Mouse (Mus musculus) gastrocnemius, adult 18-20 months (tissue): ENCODE results near the gene Cnppd1. TPM values are rescaled to one million over a fixed set of nuclear protein-coding genes. Genes with fewer than 3 reads are reported as not detected.

Experiments used
- DNase-seq: peaks from one replicate; pipeline ENCODE4 v3.0.0; 2021; ENCODE audit warnings: low spot score
- long read RNA-seq, 2 experiments: library from polyadenylated mRNA; stranded (forward); transcript quantifications; one replicate each; pipeline ENCODE4 v2.0.0; 2021
- total RNA-seq, 2 experiments: library from RNA; stranded (reverse); gene quantifications; 2 replicates each; pipeline ENCODE4 v1.2.3; 2021

The Cnppd1 gene
- 10 to 100 TPM; 15.7 to 16.4 TPM for total RNA-seq
- long read RNA-seq, experiment 1, transcript Cnppd1-201 (10 exons, 2,429 nt), result minor isoform, 7 of 27 reads
- long read RNA-seq, experiment 1, transcript Cnppd1-202 (9 exons, 3,669 nt), result major isoform, 8 of 27 reads
- long read RNA-seq, experiment 1, partial matches to known transcripts, result 3 of 27 reads
- long read RNA-seq, experiment 1, other reads (novel, unspliced or antisense), result 4 of 27 reads
- long read RNA-seq, experiment 2, transcript Cnppd1-201 (10 exons, 2,429 nt), result minor isoform, 5 of 28 reads
- long read RNA-seq, experiment 2, transcript Cnppd1-202 (9 exons, 3,669 nt), result major isoform, 7 of 28 reads
- long read RNA-seq, experiment 2, partial matches to known transcripts, result 5 of 28 reads
- long read RNA-seq, experiment 2, other reads (novel, unspliced or antisense), result 7 of 28 reads

- DNase-seq, result peak; percentile 95
Observed at GRCm38 (mm10) chr1:75142301-75143261, at the start of gene Cnppd1, which contains the start of gene Retreg2. TSS of gene Cnppd1 (minus strand) at chr1:75142711. TSS of gene Retreg2 (plus strand) at chr1:75142778.

GRCm38 (mm10) chr1:75191622-75192402 lies 49.3 kb upstream of the Cnppd1 start, which contains the start of the genes Ankzf1 and Atg9a:
TSS of gene Ankzf1 (plus strand) at chr1:75192151.
TSS of gene Atg9a (minus strand) at chr1:75192196.
- DNase-seq, result peak; percentile 97

- DNase-seq, result no peak
Observed at GRCm38 (mm10) chr1:75191258-75191621, 48.7 kb upstream of the Cnppd1 start.

- no peak for DNase-seq
Observed at GRCm38 (mm10) chr1:75190577-75190976, 48.1 kb upstream of the Cnppd1 start.

GRCm38 (mm10) chr1:75187914-75188483 lies 45.5 kb upstream of the Cnppd1 start:
- no peak for DNase-seq

GRCm38 (mm10) chr1:75187126-75187525 lies 44.6 kb upstream of the Cnppd1 start:
- DNase-seq, result no peak

GRCm38 (mm10) chr1:75185495-75185894 lies 43.0 kb upstream of the Cnppd1 start:
- no peak for DNase-seq

- DNase-seq, result no peak
Observed at GRCm38 (mm10) chr1:75182160-75182559, 39.6 kb upstream of the Cnppd1 start.

- no peak for DNase-seq
Observed at GRCm38 (mm10) chr1:75181377-75181870, 38.9 kb upstream of the Cnppd1 start.

- DNase-seq, result no peak
Observed at GRCm38 (mm10) chr1:75180741-75181140, 38.2 kb upstream of the Cnppd1 start.

- DNase-seq, result peak; percentile 87
Observed at GRCm38 (mm10) chr1:75180105-75180590, 37.6 kb upstream of the Cnppd1 start, which contains the start of gene Abcb6. TSS of gene Abcb6 (minus strand) at chr1:75180392.

GRCm38 (mm10) chr1:75179334-75180104 lies 37.0 kb upstream of the Cnppd1 start:
- DNase-seq, result peak; percentile 35

- DNase-seq, result peak; percentile 97
Observed at GRCm38 (mm10) chr1:75168472-75169464, 26.3 kb upstream of the Cnppd1 start, which contains the start of gene Zfand2b. TSS of gene Zfand2b (plus strand) at chr1:75168646.

- DNase-seq, result no peak
Observed at GRCm38 (mm10) chr1:75168093-75168471, 25.6 kb upstream of the Cnppd1 start.

GRCm38 (mm10) chr1:75160256-75160617 lies 17.7 kb upstream of the Cnppd1 start:
- DNase-seq, result no peak

GRCm38 (mm10) chr1:75159540-75160255 lies 17.2 kb upstream of the Cnppd1 start:
- no peak for DNase-seq

- no peak for DNase-seq
Observed at GRCm38 (mm10) chr1:75158990-75159389, 16.5 kb upstream of the Cnppd1 start.

- DNase-seq, result no peak
Observed at GRCm38 (mm10) chr1:75155837-75156236, 13.3 kb upstream of the Cnppd1 start.
